Mouse (Mus musculus) cerebellum, postnatal 36 days (tissue): ENCODE measurements around the gene Gm42420.

ENCODE experiments used
- DNase-seq, 2 experiments: peaks; one replicate each; pipeline ENCODE4 v3.0.0; 2021 to 2022; ENCODE audit warnings: mixed read lengths in 2 of 2

Gm42420 gene

DNA sequence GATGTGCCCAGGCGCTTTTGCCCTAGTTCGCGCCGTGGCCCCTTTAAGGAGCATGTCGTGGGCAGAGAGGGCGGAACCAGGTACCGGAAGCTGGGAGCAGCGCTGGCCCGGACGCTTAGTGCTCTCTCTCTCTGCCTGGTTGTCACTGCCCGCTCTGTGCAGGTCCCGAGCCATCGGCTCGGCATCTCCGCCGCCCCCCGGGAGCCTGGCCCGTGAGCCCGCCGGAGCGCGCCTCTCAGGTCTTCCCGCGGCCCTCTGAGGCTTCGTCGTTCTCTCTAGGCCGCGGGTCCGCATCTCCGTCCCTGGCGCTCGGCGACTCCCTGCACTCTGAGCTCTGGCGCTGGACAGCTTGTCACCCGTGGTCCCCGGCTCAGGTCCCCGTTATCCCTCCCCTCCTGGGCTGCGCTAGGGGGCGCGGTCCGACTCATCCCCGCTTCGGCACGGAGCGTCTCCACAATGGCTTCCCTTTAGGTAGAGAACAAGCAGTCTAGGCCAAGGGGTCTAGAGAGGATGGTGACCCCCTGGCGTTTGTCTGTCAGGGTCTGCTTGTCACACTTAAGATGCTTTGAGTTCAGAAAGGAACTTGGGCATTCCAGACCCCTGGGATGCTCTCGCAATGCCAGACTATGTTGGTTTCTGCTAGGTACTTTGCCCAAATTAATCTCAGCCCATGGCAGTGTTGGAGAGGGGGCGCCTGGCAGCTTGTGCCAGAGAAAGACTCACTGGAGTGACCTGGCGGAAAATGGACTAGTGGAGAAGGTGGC, 11.6 kb upstream of the Gm42420 start, which contains the start of gene Adck2:
Gene Adck2, plus strand, starts transcription at position 83 of the 764 bp plus-strand sequence.
- peak; percentile 85 to 86 for DNase-seq

DNA sequence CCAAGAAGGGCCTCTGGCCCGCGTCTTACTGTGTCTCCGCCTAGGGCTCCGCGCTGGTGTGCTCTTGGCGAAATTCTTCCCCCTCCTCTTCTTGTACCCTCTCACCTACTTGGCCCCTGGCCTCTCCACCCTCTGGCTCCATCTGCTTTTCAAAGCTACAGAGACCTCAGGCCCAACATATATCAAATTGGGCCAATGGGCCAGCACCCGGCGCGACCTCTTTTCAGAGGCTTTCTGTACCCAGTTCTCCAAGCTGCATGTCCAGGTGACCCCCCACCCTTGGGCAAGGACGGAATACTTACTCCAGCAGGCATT, 11.0 kb upstream of the Gm42420 start:
- DNase-seq: peak in 1 of 2 experiments; percentile 29

DNA sequence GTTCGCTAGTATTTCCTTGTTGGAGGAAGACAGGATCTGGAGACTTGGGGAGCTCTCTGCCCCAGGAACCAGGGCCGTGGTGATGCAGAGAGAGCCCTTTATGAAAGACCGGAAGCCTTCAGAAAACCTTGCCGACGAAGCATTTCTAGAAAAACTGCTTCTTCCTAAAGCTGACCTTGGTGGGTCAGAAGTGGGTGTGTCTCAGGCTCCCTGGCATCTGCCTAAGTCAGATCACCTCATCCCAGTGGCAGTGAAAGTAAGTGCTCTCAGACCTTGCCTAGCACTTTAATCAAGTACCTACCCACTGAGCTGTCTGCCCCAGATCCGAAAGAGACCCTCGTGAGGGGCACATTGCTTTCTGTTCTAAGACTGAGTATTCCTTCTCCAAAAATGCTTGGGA, 10.6 kb upstream of the Gm42420 start:
- no peak for DNase-seq

DNA sequence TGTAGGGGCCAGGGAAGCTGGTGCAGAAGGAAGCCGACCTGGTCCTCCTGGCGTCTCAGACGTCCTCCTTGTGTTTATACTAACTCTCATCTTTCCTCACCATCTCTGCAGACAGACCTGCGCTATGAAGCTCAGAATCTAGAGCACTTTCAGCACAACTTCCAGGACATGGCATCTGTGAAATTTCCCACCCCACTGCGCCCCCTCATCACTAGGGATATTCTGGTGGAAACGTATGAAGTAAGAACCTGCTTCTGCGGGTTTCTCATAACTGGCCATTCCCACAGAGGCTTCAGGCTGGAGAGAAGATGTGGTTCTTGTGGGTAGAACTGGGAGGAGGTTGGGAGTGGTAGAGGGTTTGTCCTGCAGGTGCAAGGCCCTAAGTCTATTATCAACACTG, 6.0 kb upstream of the Gm42420 start:
- no peak for DNase-seq

DNA sequence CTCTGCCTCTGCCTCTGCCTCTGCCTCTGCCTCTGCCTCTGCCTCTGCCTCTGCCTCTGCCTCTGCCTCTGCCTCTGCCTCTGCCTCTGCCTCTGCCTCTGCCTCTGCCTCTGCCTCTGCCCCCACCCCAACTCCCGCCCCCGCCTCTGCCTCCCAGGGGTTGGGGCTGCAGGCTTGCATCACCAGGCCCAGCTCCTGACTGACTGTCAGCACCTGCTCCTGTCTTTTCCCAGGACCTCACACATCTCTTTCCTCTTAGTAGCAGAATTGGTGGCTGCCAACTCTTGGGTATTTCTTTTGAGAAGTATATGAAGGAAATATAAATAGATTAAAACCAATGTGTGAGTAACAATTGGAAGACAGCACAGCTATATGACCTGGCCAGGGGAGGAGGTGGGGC, 5.0 kb upstream of the Gm42420 start:
- DNase-seq: no peak

DNA sequence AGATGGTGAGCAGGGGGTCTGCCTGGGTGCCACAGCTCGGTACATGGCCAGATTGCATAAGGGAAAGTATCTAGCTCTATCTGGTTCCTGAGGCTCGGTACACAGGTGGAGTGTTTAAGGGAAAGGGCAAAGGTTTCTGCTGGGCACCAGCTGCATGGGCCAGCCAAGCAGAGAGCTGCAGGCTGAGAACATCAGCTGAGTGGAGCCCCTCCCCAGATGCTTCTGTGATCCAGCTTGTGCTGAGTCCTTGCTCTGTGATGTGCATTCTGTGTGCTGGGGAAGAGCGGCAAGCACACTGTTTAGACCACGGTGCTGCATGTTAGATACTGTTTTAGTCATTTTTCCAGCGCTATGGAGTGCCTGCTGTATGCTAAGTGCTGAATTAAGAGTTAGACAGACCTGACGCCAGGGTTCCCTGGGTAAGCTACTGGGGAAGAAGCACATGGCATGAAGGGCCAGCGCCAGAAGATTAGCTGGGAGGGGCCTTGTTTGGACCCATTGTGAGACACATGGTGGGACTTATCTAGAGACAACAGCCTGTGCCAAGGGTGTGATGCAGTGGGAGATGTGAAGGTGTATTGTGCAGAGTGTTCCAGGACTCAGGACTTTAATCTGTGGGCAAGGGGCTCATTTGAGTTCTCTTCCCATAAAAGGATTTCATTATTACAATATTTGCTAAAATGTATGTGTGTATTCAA, 4.3 kb upstream of the Gm42420 start:
- DNase-seq: no peak

DNA sequence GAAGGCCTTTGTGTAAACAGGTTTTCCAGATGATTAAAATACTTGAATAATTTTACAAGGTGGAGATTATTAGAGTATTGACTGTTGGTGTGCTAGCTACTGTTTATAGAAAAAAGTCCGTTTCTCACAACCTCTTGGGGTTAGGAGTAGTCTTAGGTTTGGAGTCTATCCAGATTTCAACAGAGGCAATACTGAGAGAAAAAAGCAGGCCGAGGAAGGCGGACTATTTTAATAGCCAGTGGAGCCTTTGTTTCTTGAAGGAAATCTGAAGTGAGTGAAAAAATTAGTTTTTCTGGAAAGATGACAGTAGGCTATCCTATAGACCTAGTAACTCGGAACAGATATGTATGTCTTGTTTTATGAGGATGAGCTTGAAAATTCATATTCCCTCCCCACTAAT, 5.9 kb downstream of the Gm42420 start:
- no peak for DNase-seq

DNA sequence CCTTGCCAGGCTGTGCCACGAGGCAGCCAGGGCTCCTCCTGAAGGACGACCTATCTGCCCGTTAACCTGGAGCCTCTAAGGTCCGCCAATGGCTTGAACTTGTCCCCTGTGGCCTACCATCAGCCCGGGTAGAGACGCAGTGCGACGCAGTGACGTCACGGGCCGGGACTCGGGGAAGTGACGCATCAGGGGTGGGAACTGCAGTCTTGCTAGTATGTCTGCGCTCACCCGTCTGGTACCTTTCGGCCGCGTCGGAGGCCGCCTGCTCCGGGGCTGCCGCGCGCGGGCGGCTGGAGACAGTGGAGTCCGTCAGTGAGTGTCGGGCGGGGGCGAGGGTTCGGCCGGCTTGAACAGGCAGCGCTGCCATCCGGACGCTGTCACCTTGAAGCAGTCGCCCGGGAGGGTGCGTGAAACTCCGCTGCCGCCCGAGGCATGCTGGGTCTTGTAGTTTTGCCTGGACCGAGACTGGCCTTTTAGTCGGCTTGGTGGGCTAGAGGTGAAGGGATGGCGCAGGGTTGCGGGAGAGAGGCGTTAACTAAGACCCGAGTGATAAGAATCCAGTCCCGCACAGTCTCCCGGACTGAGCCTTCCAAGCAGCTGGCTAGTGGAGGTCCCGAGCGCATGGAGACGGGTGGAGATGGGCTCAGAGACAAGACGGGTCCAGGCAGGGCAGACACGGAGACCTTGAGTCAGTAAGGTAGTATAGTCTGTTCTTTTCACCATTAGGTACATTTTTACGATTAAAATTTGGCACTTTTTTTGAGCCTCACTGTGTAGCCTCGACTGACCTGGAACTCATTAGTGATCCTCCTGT, 7.1 kb downstream of the Gm42420 start, which contains the start of gene Ndufb2:
Gene Ndufb2, plus strand, starts transcription at position 174 of the 814 bp plus-strand sequence.
- peak; percentile 95 to 96 for DNase-seq

DNA sequence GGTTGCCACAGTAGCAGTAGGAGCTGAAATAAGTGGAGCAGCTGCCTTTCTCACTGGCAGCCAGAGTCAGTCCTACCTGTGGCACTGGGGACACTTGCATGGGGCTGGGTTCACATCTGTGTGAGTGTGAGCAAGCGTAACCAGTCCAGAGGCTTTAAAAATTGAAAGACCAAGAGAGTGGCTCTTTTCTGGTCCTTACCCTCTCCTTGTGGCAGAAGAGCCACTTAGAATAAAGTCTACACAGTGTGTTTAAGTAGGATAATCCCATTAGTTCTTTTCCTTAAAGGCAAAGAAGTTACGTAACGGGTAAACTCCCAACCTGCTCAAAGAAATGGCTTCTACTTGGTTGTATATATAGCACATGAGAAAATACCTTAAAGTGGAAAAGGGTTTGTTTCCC, 15.3 kb downstream of the Gm42420 start:
- no peak for DNase-seq

DNA sequence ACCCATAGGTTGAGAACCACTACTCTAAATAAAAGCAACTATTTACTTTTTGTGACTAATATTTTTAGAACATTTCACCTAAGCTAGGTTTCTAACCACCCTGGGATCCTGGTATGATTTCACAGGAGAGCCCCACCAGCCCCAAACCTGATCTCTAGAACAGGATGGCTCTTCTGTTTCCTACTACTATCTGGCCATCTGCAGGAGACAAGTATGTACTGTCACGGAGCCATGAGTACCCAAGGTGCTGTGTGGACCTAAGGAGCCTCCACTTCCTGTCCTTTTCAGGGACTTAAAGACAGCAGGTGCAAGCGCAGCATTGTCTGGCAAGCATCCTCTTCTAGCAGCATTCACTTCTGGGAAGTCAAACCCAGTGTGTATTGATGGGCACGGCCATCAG, 16.3 kb downstream of the Gm42420 start:
- DNase-seq: no peak

DNA sequence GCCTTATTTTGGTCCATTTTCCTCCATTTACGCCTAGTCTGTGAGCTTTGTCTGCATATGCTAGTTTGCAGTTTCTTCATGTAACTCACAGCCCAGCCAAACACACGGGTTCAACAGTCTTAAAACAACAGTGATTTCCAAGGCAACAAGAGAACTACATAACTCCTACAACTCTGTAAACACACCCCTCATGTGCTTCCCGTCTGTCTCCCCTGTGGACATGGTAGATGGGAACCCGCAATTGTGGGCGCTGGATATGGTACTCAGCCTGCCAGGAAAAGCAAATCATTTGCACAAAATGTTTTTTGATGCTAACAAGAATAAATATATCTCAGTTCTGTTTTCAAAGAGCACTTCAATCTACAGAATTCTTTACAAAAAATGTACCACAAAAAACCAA, 19.0 kb downstream of the Gm42420 start:
- no peak for DNase-seq

DNA sequence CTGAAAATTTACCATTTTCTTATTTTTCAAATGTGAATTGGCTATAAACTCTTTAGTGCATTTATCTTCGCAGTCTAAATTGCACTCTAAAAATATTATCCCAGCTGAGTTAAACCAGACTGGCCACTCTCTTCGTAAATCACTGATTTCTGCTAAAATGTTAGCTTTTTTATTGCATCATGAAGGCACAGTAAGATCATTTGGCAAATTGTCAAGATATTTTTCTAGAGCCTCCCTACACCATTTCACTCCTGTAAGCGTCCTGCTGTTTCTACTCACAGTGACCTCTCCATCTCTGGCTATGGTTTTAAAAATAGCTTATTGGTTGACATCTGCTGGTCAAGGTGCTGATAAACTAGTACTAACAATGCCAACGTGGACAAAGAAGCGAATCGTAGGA, 20.5 kb downstream of the Gm42420 start:
- DNase-seq: no peak

DNA sequence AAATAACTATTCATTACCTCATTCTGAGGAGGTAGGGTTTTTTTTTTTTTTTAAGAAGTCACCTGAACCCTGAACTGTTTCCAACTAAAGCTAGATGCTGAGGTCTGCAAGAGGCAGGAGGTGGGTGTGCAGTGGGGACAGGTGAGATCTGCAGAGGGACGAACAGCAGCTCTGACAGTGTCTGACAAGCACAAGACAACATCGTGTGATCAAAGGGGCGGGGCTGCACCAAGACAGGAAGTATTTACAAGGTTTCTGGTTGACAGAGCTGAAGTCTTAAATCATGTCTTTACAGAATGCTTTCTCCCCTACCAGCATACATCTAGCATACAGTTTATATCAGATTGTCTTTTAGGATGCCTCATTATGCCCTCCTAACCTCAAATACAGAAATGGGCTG, 21.3 kb downstream of the Gm42420 start:
- DNase-seq: no peak

DNA sequence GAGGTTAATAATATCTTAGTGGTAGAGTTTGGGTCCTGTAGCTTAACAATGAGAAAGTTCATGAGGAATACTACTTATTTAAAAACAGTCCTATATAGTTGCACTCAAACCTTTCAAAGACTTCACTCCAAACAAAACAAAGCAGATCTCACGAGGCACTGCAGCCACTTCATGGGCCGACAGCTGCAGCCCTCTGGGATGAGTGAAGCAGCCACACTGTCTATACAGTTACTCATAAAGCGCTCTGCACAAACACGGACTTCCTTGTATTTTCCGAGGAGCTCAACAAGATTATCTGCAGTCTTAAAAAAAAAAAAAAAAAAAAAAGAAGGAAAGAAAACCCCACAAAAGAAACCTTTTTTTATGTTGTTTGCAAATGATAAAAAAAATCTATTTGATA, 21.8 kb downstream of the Gm42420 start:
- DNase-seq: no peak

DNA sequence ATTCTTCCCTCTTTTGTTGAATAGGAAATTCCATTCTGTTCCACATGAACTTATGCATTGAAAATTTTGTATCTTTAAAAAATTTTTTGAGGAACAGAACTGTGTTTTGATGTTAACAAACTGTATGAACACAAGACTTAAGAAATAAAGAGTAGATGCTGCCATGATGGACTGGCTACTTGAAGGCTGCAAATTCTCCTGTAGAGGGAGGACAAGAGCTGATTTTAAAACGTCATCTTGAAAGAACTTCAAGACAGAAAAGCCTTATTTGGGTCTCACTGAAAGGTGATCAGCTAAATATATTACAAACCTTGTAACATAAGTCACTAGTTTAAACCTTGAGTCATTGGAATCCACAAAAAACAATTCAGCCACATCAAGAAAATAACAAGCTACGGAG, 24.7 kb downstream of the Gm42420 start:
- no peak for DNase-seq

DNA sequence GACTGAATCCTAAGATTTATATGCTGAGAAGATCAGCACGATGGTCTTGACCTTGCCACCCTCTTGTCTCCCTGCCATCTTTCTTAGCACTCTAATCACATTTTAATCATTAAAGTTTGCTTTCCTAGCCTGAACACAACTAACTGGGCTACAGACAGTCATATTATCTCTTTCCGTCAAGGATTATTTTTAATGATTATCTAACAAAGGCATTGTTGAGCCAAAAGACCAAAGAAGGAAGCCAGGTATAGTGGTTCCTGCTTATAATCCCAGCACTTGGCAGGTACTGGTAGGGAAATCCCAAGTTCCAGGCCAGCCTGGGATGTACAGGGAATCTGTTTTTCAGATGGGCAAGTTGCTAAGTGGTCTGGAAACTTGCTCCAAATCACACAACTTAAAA, 25.7 kb downstream of the Gm42420 start:
- DNase-seq: no peak
